Mouse (Mus musculus) liver, embryonic 14.5 days (tissue): ENCODE results near the gene Cyth4. TPM values are rescaled to one million over a fixed set of nuclear protein-coding genes. Genes with fewer than 3 reads are reported as not detected.
A peak's percentile ranks its signal among the peaks of the same experiment; 100 is the strongest.

Source experiments
- ATAC-seq: fragments of 200-750 bp; cut with Nextera tagmentation; 2 replicates; pipeline ENCODE4 v1.8.0; 2017; ENCODE audit warnings: moderate number of reproducible peaks, mild to moderate bottlenecking, moderate library complexity; ENCODE audit not compliant: insufficient read depth
- DNase-seq, 3 experiments: peaks; one replicate each; pipeline ENCODE4 v3.0.0-alpha.2; 2012 to 2013; ENCODE audit warnings: low read depth in 3 of 3, low spot score in 3 of 3
- H3K27ac ChIP-seq: fragments of 300-500 bp; sonication (generic); 2 replicates; pipeline ENCODE4 v1.5.1; 2014; ENCODE audit warnings: moderate library complexity, mild to moderate bottlenecking, control low read depth, inconsistent platforms
- H3K27me3 ChIP-seq: fragments of 300-500 bp; sonication (generic); 2 replicates; pipeline ENCODE4 v1.6.1; 2014; ENCODE audit warnings: mild to moderate bottlenecking, low read length, moderate library complexity; ENCODE audit not compliant: control insufficient read depth, insufficient read depth
- H3K36me3 ChIP-seq: fragments of 300-500 bp; sonication (generic); replicated peaks from 2 replicates; pipeline ENCODE4 v1.6.1; 2014; ENCODE audit warnings: low read depth; ENCODE audit not compliant: control insufficient read depth, insufficient read depth
- H3K4me1 ChIP-seq, 2 experiments: fragments of 200-500 bp in 1 of 2; fragments of 300-500 bp in 1 of 2; sonication (generic) in 1 of 2; replicated peaks; 2 replicates each; pipeline ENCODE4 v1.6.1; 2012 to 2014; ENCODE audit warnings: antibody characterized with exemption in 1 of 2, inconsistent platforms in 1 of 2, low read length in 1 of 2; ENCODE audit not compliant: control insufficient read depth in 2 of 2, insufficient read depth in 2 of 2
- H3K4me2 ChIP-seq: fragments of 300-500 bp; sonication (generic); 2 replicates; pipeline ENCODE4 v1.6.1; 2014; ENCODE audit warnings: low read depth, mild to moderate bottlenecking, control low read depth, moderate library complexity
- H3K4me3 ChIP-seq, 2 experiments: fragments of 200-500 bp in 1 of 2; fragments of 300-500 bp in 1 of 2; sonication (generic) in 1 of 2; 2 replicates each; pipeline ENCODE4 v1.5.1; 2012 to 2014; ENCODE audit warnings: low read depth in 2 of 2, low read length in 2 of 2, mild to moderate bottlenecking in 2 of 2, control low read depth in 1 of 2, inconsistent platforms in 1 of 2, moderate library complexity in 1 of 2; ENCODE audit not compliant: insufficient read depth in 1 of 2
- H3K9ac ChIP-seq: fragments of 300-500 bp; sonication (generic); replicated peaks from 2 replicates; pipeline ENCODE4 v1.6.1; 2014; ENCODE audit warnings: mild to moderate bottlenecking, control low read depth, moderate library complexity
- H3K9me3 ChIP-seq: fragments of 300-500 bp; sonication (generic); 2 replicates; pipeline ENCODE4 v1.6.1; 2016; ENCODE audit warnings: low read length, mixed read lengths; ENCODE audit not compliant: control insufficient read depth
- CTCF ChIP-seq: IDR thresholded peaks from 2 replicates; pipeline ENCODE4 v1.5.1; 2016; ENCODE audit warnings: antibody characterized with exemption, low read depth, control low read depth
- EP300 ChIP-seq: IDR thresholded peaks from 2 replicates; pipeline ENCODE4 v1.6.1; 2016; ENCODE audit warnings: antibody characterized with exemption, low read depth
- WGBS: fragments of 180-500 bp; shearing (Covaris S2); extraction: QIAGEN DNeasy Blood & Tissue Kit; methylation state at CpG from one replicate; pipeline ENCODE4 v1.1.7; 2014; ENCODE audit not compliant: insufficient replicate concordance; 5-methylcytosine and 5-hydroxymethylcytosine counted together
- polyA plus RNA-seq, 2 experiments: library from polyadenylated mRNA; depleted of rRNA in 1 of 2; stranded (reverse) in 1 of 2; unstranded in 1 of 2; fragments of >200 nt; fragmentation: Nextera tagmentation in 1 of 2; extraction: Ambion mirVana in 1 of 2; gene quantifications; 2 replicates each; pipeline versions ENCODE4 v1.2.1 to v1.2.3; 2012 to 2014

The Cyth4 gene
- polyA plus RNA-seq, 2 experiments: 4.3 to 7.6 TPM

GRCm38 (mm10) chr15:78596504-78596903 lies 343 bp upstream of the Cyth4 start:
- WGBS: 25% methylated on average over 6 of the region's 6 CpGs
- Histone ChIP-seq H3K9me3 (no peaks in the 10 kb centered on the region), H3K4me1 (peaks cover 0 to 3% of the 10 kb centered on the region in 2 experiments; a peak in 1 of 4 replicates), H3K4me2 (no peak overlapping the region), H3K27ac (no peak overlapping the region), H3K9ac (no peak overlapping the region), H3K36me3 (no peaks in the 10 kb centered on the region), H3K27me3 (no peaks in the 10 kb centered on the region), H3K4me3 (no peak overlapping the region)
- TF ChIP-seq CTCF: no peak
- TF ChIP-seq EP300: no peak
- ATAC-seq (no peak), DNase-seq (no peak)

DNA sequence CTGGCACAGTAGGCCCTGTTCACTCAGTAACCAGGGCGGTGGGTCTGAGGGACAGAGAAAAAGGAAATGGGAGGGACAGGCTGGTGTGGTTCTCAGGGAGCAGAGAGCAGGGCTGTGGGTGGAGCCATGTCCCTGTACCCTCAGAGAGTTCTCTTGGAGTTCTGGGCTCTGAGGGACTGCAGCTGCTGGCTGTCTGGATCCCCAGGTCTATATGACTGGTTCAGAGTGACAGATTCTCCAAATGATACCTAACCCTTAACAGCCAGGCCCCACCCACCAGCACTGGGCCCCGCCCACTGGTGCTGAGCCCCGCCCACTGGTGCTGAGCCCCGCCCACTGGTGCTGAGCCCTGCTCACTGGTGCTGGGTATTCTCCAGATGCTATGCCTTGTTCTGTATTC lies 882 bp downstream of the Cyth4 start:
- ATAC-seq (peak; percentile 41; the same call in 1 of the 2 replicates), DNase-seq (no peak)
- peak overlapping the region; percentile 29 to 51 for H3K4me3 ChIP-seq
- H3K9ac ChIP-seq: no peak overlapping the region
- H3K4me2 ChIP-seq: no peak overlapping the region
- no peaks in the 10 kb centered on the region for H3K9me3 ChIP-seq
- peaks cover 0 to 3% of the 10 kb centered on the region in 2 experiments; a peak in 1 of 4 replicates for H3K4me1 ChIP-seq
- no peak for TF ChIP-seq CTCF
- no peak for TF ChIP-seq EP300
- 9% methylated on average over 4 of the region's 4 CpGs for WGBS
- no peak overlapping the region for H3K27ac ChIP-seq
- H3K27me3 ChIP-seq: no peaks in the 10 kb centered on the region
- no peaks in the 10 kb centered on the region for H3K36me3 ChIP-seq

- H3K36me3 ChIP-seq: no peaks in the 10 kb centered on the region
- H3K27me3 ChIP-seq: no peaks in the 10 kb centered on the region
- no peak overlapping the region for H3K4me3 ChIP-seq
- no peak overlapping the region for H3K9ac ChIP-seq
- H3K27ac ChIP-seq: no peak overlapping the region
- peaks cover 0 to 3% of the 10 kb centered on the region in 2 experiments; a peak in 1 of 4 replicates for H3K4me1 ChIP-seq
- H3K9me3 ChIP-seq: no peaks in the 10 kb centered on the region
- no peak for DNase-seq
- no peak overlapping the region for H3K4me2 ChIP-seq
- 42% methylated on average over 6 of the region's 6 CpGs for WGBS
- ATAC-seq: no peak
- TF ChIP-seq CTCF (no peak), EP300 (no peak)
Observed at GRCm38 (mm10) chr15:78599124-78599523, 2.3 kb downstream of the Cyth4 start.

GRCm38 (mm10) chr15:78599529-78600193 lies 2.8 kb downstream of the Cyth4 start:
- no peaks in the 10 kb centered on the region for H3K36me3 ChIP-seq
- H3K27ac ChIP-seq: no peak overlapping the region
- no peak overlapping the region for H3K4me2 ChIP-seq
- ATAC-seq (no peak), DNase-seq (no peak)
- TF ChIP-seq EP300 (no peak), CTCF (no peak)
- no peaks in the 10 kb centered on the region for H3K27me3 ChIP-seq
- no peak overlapping the region for H3K9ac ChIP-seq
- 65% methylated on average over 13 of the region's 13 CpGs for WGBS
- H3K9me3 ChIP-seq: no peaks in the 10 kb centered on the region
- H3K4me1 ChIP-seq: peaks cover 0 to 3% of the 10 kb centered on the region in 2 experiments; a peak in 1 of 4 replicates
- H3K4me3 ChIP-seq: no peak overlapping the region

- Histone ChIP-seq H3K4me2 (no peak overlapping the region), H3K9ac (no peak overlapping the region), H3K27ac (no peak overlapping the region), H3K36me3 (no peaks in the 10 kb centered on the region), H3K9me3 (no peaks in the 10 kb centered on the region), H3K4me3 (no peak overlapping the region), H3K4me1 (peaks cover 0 to 2% of the 10 kb centered on the region in 2 experiments; a peak in 1 of 4 replicates), H3K27me3 (no peaks in the 10 kb centered on the region)
- TF ChIP-seq EP300 (no peak), CTCF (no peak)
- no peak for ATAC-seq
- 38% methylated on average over 6 of the region's 6 CpGs for WGBS
- no peak for DNase-seq
Observed at GRCm38 (mm10) chr15:78601180-78601579, 4.3 kb downstream of the Cyth4 start.
